Mouse (Mus musculus) c-Kit-positive CD71-positive TER-119-negative erythroid progenitor cells, embryonic 14.5 days (primary cell): ENCODE measurements at regions not wholly inside any gene's neighbourhood (a gene's known extent, or its start where the extent isn't known, plus 50 kb on each side); places are given as distances from the start of the nearest gene placed in this dataset.

Experiments
- DNase-seq: peaks from one replicate; pipeline ENCODE4 v3.0.0-alpha.2; 2013; ENCODE audit warnings: low read depth

GRCm38 (mm10) chr3:143710805-143711469, 494.1 kb downstream of the Lmo4 start:
- no peak for DNase-seq

GRCm38 (mm10) chr3:143706679-143707078, 498.3 kb downstream of the Lmo4 start:
- DNase-seq, result no peak

GRCm38 (mm10) chr3:143694817-143695216, 510.2 kb downstream of the Lmo4 start:
- no peak for DNase-seq

- DNase-seq, result no peak
These were observed 519.3 kb downstream of the Lmo4 start for GRCm38 (mm10) chr3:143685742-143686141.

- DNase-seq, result no peak
These were observed 526.8 kb downstream of the Lmo4 start for GRCm38 (mm10) chr3:143678186-143678585.

- DNase-seq, result no peak
These were observed 530.2 kb downstream of the Lmo4 start for GRCm38 (mm10) chr3:143674855-143675254.

- DNase-seq, result no peak
These were observed 530.6 kb downstream of the Lmo4 start for GRCm38 (mm10) chr3:143674446-143674845.

GRCm38 (mm10) chr3:143662041-143662685, 542.9 kb downstream of the Lmo4 start:
- DNase-seq, result no peak

- DNase-seq, result no peak
These were observed 545.5 kb downstream of the Lmo4 start for GRCm38 (mm10) chr3:143659421-143659978.

- no peak for DNase-seq
These were observed 557.8 kb downstream of the Lmo4 start for GRCm38 (mm10) chr3:143647237-143647636.

- no peak for DNase-seq
These were observed 558.2 kb downstream of the Lmo4 start for GRCm38 (mm10) chr3:143646836-143647235.

GRCm38 (mm10) chr3:143633036-143633435, 572.0 kb downstream of the Lmo4 start:
- DNase-seq, result no peak

- DNase-seq, result no peak
These were observed 573.8 kb downstream of the Lmo4 start for GRCm38 (mm10) chr3:143631183-143631582.

GRCm38 (mm10) chr3:143624906-143625305, 580.1 kb downstream of the Lmo4 start:
- DNase-seq, result no peak

GRCm38 (mm10) chr3:143622275-143622674, 582.7 kb downstream of the Lmo4 start:
- DNase-seq, result no peak

- no peak for DNase-seq
These were observed 585.9 kb downstream of the Lmo4 start for GRCm38 (mm10) chr3:143619125-143619524.

- no peak for DNase-seq
These were observed 590.1 kb downstream of the Lmo4 start for GRCm38 (mm10) chr3:143614895-143615294.

GRCm38 (mm10) chr3:143614004-143614403, 591.0 kb downstream of the Lmo4 start:
- no peak for DNase-seq

GRCm38 (mm10) chr3:143609673-143610072, 595.3 kb downstream of the Lmo4 start:
- no peak for DNase-seq

GRCm38 (mm10) chr3:143599120-143599519, 605.9 kb downstream of the Lmo4 start:
- no peak for DNase-seq

- no peak for DNase-seq
These were observed 607.9 kb downstream of the Lmo4 start for GRCm38 (mm10) chr3:143596949-143597593.

GRCm38 (mm10) chr3:143596011-143596683, 608.9 kb downstream of the Lmo4 start:
- DNase-seq, result no peak
